Mouse (Mus musculus) forebrain, embryonic 13.5 days (tissue): ENCODE measurements around the gene Arhgap10. TPM values are rescaled to one million over a fixed set of nuclear protein-coding genes. Genes with fewer than 3 reads are reported as not detected.

Experiments
- ATAC-seq: fragments of 200-750 bp; cut with Nextera tagmentation; 2 replicates; pipeline ENCODE4 v1.8.0; 2017
- H3K27ac ChIP-seq: fragments of 300-500 bp; sonication (generic); 2 replicates; pipeline ENCODE4 v1.5.1; 2015; ENCODE audit warnings: inconsistent platforms, mild to moderate bottlenecking, moderate library complexity
- H3K27me3 ChIP-seq: fragments of 300-500 bp; sonication (generic); 2 replicates; pipeline ENCODE4 v1.6.1; 2015; ENCODE audit warnings: mild to moderate bottlenecking, inconsistent platforms
- H3K36me3 ChIP-seq: fragments of 300-500 bp; sonication (generic); 2 replicates; pipeline ENCODE4 v1.6.1; 2015; ENCODE audit warnings: mild to moderate bottlenecking, inconsistent platforms; ENCODE audit not compliant: poor library complexity, severe bottlenecking
- H3K4me1 ChIP-seq: fragments of 300-500 bp; sonication (generic); 2 replicates; pipeline ENCODE4 v1.6.1; 2015; ENCODE audit warnings: inconsistent platforms
- H3K4me2 ChIP-seq: fragments of 300-500 bp; sonication (generic); 2 replicates; pipeline ENCODE4 v1.6.1; 2015; ENCODE audit warnings: inconsistent platforms, mild to moderate bottlenecking, moderate library complexity
- H3K4me3 ChIP-seq: fragments of 300-500 bp; sonication (generic); 2 replicates; pipeline ENCODE4 v1.5.1; 2015; ENCODE audit warnings: mild to moderate bottlenecking, inconsistent platforms
- H3K9ac ChIP-seq: fragments of 300-500 bp; sonication (generic); 2 replicates; pipeline ENCODE4 v1.6.1; 2015; ENCODE audit warnings: mild to moderate bottlenecking, inconsistent platforms
- H3K9me3 ChIP-seq: fragments of 300-500 bp; sonication (generic); replicated peaks from 2 replicates; pipeline ENCODE4 v1.6.1; 2016; ENCODE audit warnings: inconsistent platforms
- WGBS: fragments of 180-500 bp; shearing (Covaris S2); methylation state at CpG from one replicate; pipeline ENCODE4 v1.1.7; 2015; 5-methylcytosine and 5-hydroxymethylcytosine counted together
- polyA plus RNA-seq: library from polyadenylated mRNA; unstranded; fragments of >200 nt; fragmentation: Nextera tagmentation; extraction: Ambion mirVana; gene quantifications from 2 replicates; pipeline ENCODE4 v1.2.1, GENCODE M21; 2015

Gene Arhgap10
- polyA plus RNA-seq, 1 experiment from 2014 or later = 5.2 TPM

- 81% methylated on average over 5 of the region's 5 CpGs for WGBS
- Histone ChIP-seq H3K9me3 (no peaks in the 10 kb centered on the region), H3K4me2 (no peak overlapping the region), H3K4me1 (no peaks in the 10 kb centered on the region), H3K36me3 (no peaks in the 10 kb centered on the region), H3K27ac (no peak overlapping the region), H3K27me3 (no peaks in the 10 kb centered on the region), H3K9ac (no peak overlapping the region), H3K4me3 (no peak overlapping the region)
- ATAC-seq = no peak
These were observed 25.2 kb downstream of the Arhgap10 start for GRCm38 (mm10) chr8:77492356-77493058.

DNA sequence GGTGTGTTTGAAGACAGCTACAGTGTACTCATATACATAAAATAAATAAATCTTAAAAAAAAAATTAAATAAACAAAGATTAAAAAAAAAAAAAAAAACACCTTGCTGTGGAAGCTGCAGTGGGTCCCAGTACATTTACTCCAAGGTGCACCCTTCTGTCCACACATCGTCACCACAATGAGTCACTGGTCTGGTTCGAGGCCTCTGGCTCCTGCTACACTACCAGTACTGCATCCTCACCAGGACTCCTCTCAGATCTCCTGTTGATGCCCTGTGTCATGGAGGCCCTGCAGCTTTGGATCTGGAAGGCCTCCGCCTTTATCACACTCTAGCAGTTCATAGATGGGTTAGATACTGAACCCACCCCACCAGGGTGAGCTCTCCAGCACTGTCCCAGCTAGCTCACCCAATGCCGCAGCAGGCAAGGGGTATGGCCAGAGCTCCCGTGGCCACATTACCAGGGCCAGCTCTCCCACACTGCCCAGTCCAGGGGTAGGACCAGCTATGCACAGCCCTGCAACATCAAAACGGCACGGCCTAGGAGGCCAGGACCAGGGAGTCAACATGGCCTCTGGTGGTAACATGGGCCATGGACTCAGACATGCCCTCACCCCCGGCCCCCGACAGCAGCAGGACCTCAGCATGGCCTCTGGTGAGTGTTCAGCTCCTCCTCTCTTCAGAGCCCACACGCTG lies 26.4 kb downstream of the Arhgap10 start:
- H3K4me2 ChIP-seq = no peak overlapping the region
- H3K9me3 ChIP-seq = no peaks in the 10 kb centered on the region
- 92% methylated on average over 10 of the region's 10 CpGs for WGBS
- no peak for ATAC-seq
- no peak overlapping the region for H3K4me3 ChIP-seq
- no peaks in the 10 kb centered on the region for H3K36me3 ChIP-seq
- no peak overlapping the region for H3K9ac ChIP-seq
- no peaks in the 10 kb centered on the region for H3K4me1 ChIP-seq
- no peaks in the 10 kb centered on the region for H3K27me3 ChIP-seq
- H3K27ac ChIP-seq = no peak overlapping the region

DNA sequence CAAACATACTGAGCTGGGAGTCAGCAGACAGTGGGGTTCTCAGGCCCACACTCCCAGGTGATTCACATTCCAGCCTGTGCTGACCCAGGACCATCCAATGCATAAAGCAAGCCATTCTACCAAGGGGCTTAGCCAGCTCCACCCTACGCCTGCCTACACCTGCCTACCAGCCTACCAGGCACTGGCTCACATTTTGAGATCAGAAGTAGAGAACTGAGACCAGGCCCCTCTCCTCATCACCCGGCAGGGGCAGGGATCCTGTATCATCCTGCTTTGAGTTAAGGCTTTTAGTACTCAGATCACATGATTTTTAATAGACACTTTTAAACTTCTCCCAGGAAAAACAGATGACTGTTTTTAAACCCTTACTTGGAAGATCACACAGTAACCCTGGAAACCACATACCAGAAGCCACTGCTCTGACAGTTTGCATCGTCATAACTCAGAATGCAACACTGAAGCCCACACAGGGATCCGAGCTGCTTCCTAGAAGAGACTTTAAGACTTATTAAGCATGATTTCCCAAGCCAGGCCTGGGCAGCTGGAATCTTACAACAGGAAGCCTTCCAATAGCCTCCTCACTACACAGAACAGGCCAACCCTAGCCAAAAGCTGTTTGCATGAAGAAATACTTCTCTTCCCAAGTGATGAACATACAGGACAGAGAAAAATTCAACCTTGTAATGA lies 27.5 kb downstream of the Arhgap10 start:
- Histone ChIP-seq H3K27ac (no peak overlapping the region), H3K9me3 (no peaks in the 10 kb centered on the region), H3K27me3 (no peaks in the 10 kb centered on the region), H3K36me3 (no peaks in the 10 kb centered on the region), H3K4me1 (no peaks in the 10 kb centered on the region), H3K4me3 (no peak overlapping the region), H3K4me2 (no peak overlapping the region), H3K9ac (no peak overlapping the region)
- WGBS = 79% methylated on average over 4 of the region's 4 CpGs
- ATAC-seq = peak; percentile 48

DNA sequence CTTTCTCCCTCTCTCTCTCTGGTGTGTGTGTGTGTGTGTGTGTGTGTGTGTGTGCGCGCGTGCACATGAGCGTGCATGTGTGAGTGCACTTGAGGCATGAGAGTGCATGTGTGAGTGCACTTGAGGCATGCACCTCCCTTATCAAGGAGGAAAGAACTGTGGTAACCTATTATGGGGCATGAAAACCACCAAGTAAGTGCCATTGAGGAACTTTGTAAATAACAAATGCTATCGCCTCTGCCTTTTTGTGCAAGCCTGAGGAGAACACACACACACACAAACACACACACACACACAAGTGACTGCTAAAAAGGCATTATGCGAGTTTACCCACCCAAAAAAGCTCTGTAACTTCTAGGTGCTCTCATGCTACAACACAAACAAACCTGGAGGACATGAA lies 28.5 kb downstream of the Arhgap10 start:
- no peaks in the 10 kb centered on the region for H3K9me3 ChIP-seq
- no peak overlapping the region for H3K4me3 ChIP-seq
- 93% methylated on average over 6 of the region's 6 CpGs for WGBS
- H3K9ac ChIP-seq = no peak overlapping the region
- no peaks in the 10 kb centered on the region for H3K36me3 ChIP-seq
- H3K27me3 ChIP-seq = no peaks in the 10 kb centered on the region
- H3K4me1 ChIP-seq = no peaks in the 10 kb centered on the region
- H3K4me2 ChIP-seq = no peak overlapping the region
- H3K27ac ChIP-seq = no peak overlapping the region
- ATAC-seq = no peak

- Histone ChIP-seq H3K36me3 (no peaks in the 10 kb centered on the region), H3K27me3 (no peaks in the 10 kb centered on the region), H3K4me2 (no peak overlapping the region), H3K9ac (no peak overlapping the region), H3K4me3 (no peak overlapping the region), H3K27ac (no peak overlapping the region), H3K9me3 (no peaks in the 10 kb centered on the region), H3K4me1 (no peaks in the 10 kb centered on the region)
- 82% methylated on average over 4 of the region's 4 CpGs for WGBS
- no peak for ATAC-seq
These were observed 29.5 kb downstream of the Arhgap10 start for GRCm38 (mm10) chr8:77488215-77488606.

GRCm38 (mm10) chr8:77487590-77488214 lies 30.1 kb downstream of the Arhgap10 start:
- Histone ChIP-seq H3K4me1 (no peaks in the 10 kb centered on the region), H3K4me3 (no peak overlapping the region), H3K27ac (no peak overlapping the region), H3K4me2 (no peak overlapping the region), H3K27me3 (no peaks in the 10 kb centered on the region), H3K36me3 (no peaks in the 10 kb centered on the region), H3K9me3 (no peaks in the 10 kb centered on the region), H3K9ac (no peak overlapping the region)
- 90% methylated on average over 10 of the region's 10 CpGs for WGBS
- ATAC-seq = no peak

GRCm38 (mm10) chr8:77486749-77487148 lies 31.0 kb downstream of the Arhgap10 start:
- no peak overlapping the region for H3K9ac ChIP-seq
- H3K27me3 ChIP-seq = no peaks in the 10 kb centered on the region
- 90% methylated on average over 2 of the region's 2 CpGs for WGBS
- H3K4me3 ChIP-seq = no peak overlapping the region
- no peak overlapping the region for H3K27ac ChIP-seq
- H3K4me2 ChIP-seq = no peak overlapping the region
- H3K36me3 ChIP-seq = no peaks in the 10 kb centered on the region
- ATAC-seq = no peak
- no peaks in the 10 kb centered on the region for H3K9me3 ChIP-seq
- H3K4me1 ChIP-seq = no peaks in the 10 kb centered on the region

DNA sequence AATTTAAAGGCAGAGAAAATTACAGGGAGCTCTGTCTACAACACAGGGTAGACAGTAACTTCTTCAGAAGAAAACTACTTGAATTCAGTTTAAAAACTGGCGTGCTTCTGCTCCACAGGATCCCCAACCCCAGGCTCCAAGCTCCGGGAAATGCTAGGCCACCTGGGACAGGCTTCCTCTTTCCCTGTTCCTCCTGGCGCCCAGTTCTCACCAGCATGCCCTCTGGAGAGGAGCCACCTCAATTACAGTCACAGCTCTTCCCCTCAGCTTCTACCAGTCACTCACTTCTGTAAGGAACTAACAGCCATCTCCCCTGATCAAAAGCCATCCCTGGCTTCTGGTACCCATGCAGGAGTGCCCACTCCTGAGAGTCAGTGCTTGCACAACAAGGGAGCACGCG lies 32.9 kb downstream of the Arhgap10 start:
- Histone ChIP-seq H3K36me3 (no peaks in the 10 kb centered on the region), H3K4me2 (no peak overlapping the region), H3K9ac (no peak overlapping the region), H3K4me1 (no peaks in the 10 kb centered on the region), H3K9me3 (no peaks in the 10 kb centered on the region), H3K4me3 (no peak overlapping the region), H3K27ac (no peak overlapping the region), H3K27me3 (no peaks in the 10 kb centered on the region)
- ATAC-seq = no peak
- 72% methylated on average over 5 of the region's 5 CpGs for WGBS

GRCm38 (mm10) chr8:77484266-77484665 lies 33.5 kb downstream of the Arhgap10 start:
- H3K36me3 ChIP-seq = no peaks in the 10 kb centered on the region
- ATAC-seq = no peak
- no peaks in the 10 kb centered on the region for H3K9me3 ChIP-seq
- WGBS = 57% methylated on average over 7 of the region's 7 CpGs
- H3K4me1 ChIP-seq = no peaks in the 10 kb centered on the region
- H3K9ac ChIP-seq = no peak overlapping the region
- no peak overlapping the region for H3K4me2 ChIP-seq
- no peaks in the 10 kb centered on the region for H3K27me3 ChIP-seq
- no peak overlapping the region for H3K27ac ChIP-seq
- no peak overlapping the region for H3K4me3 ChIP-seq

GRCm38 (mm10) chr8:77483676-77484075 lies 34.1 kb downstream of the Arhgap10 start:
- WGBS = 86% methylated on average over 4 of the region's 4 CpGs
- H3K4me1 ChIP-seq = no peaks in the 10 kb centered on the region
- no peak overlapping the region for H3K27ac ChIP-seq
- H3K4me2 ChIP-seq = no peak overlapping the region
- no peak overlapping the region for H3K4me3 ChIP-seq
- H3K36me3 ChIP-seq = no peaks in the 10 kb centered on the region
- H3K9me3 ChIP-seq = no peaks in the 10 kb centered on the region
- no peak for ATAC-seq
- no peaks in the 10 kb centered on the region for H3K27me3 ChIP-seq
- no peak overlapping the region for H3K9ac ChIP-seq

- Histone ChIP-seq H3K4me2 (no peak overlapping the region), H3K4me3 (no peak overlapping the region), H3K9me3 (no peaks in the 10 kb centered on the region), H3K4me1 (no peaks in the 10 kb centered on the region), H3K27me3 (no peaks in the 10 kb centered on the region), H3K27ac (no peak overlapping the region), H3K9ac (no peak overlapping the region), H3K36me3 (no peaks in the 10 kb centered on the region)
- 76% methylated on average over 6 of the region's 6 CpGs for WGBS
- ATAC-seq = no peak
These were observed 36.0 kb downstream of the Arhgap10 start for GRCm38 (mm10) chr8:77481791-77482190.

DNA sequence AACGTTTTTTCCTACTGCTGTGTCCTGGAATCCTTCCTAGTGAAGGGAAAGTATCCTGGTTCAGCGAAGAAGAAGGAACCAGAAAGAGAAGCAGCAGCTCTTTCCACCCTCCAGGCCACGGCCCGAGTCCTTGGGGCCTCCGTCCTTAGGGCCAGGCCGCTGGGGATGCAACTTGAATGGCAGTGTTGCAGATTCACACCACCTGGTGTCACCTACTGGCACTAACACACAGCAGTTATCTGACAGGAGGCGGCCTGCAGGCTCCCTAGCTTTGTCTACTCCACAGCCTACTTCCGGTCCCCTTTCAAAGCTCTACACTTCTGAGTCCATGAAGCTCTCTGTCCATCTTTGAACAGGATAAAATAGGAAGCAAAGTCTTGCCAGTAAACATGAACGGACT lies 37.8 kb downstream of the Arhgap10 start:
- 89% methylated on average over 9 of the region's 9 CpGs for WGBS
- Histone ChIP-seq H3K4me2 (no peak overlapping the region), H3K9ac (no peak overlapping the region), H3K36me3 (no peaks in the 10 kb centered on the region), H3K27me3 (no peaks in the 10 kb centered on the region), H3K4me3 (no peak overlapping the region), H3K27ac (no peak overlapping the region), H3K4me1 (no peaks in the 10 kb centered on the region), H3K9me3 (no peaks in the 10 kb centered on the region)
- ATAC-seq = no peak
